Mouse (Mus musculus): ENCODE measurements at regions not wholly inside any gene's neighbourhood (a gene's known extent, or its start where the extent isn't known, plus 50 kb on each side); places are given as distances from the start of the nearest gene placed in this dataset.
A peak's percentile ranks its signal among the peaks of the same experiment; 100 is the strongest.

DNA sequence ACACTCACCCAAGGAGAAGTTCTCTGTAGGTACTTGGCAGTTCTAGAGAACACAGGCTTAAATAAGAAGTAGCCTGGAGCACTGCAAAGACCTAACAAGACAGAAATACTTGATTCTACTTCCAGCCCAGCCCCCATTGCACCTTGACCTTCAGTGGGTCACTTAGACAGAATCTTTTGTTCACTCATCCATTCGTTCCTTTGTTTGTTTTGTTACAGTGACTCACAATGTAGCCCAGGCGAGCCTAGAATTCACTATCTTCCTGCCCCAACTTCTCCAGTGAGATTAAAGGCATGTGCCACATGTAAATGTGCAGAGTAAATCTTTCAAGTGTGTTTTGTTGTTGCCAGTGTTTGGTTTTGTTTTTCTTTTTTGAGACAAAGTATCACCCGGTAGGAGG, 158.5 kb upstream of the Esrrg start:
- peaks cover 5 to 8% of the 10 kb centered on the region in 2 experiments; a peak in 2 of 4 replicates for H3K4me1 ChIP-seq (ENCODE audit: control insufficient read depth in 2 of 2, insufficient read depth in 2 of 2, low read length in 2 of 2, poor library complexity in 1 of 2)

DNA sequence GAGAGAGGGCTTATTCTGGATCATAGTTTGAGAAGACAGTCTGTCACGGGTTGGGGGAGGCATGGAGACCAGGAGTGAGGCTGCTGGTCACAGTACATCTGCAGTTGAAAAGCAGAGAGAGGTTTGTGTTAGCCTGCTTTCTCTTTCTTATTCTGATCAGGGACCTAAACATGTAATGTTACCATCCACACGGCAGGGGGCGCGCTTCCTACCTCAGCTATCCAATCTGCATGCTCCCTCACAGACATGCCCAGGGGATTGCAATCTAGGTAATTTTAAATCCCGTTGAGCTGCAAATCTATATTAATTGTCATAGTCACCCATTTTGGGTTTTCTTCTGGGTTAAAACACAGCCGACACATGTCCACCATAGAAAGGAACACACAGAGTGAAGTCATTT, 156.4 kb upstream of the Esrrg start:
- H3K36me3 ChIP-seq (ENCODE audit: control insufficient read depth, insufficient read depth, low read length, poor library complexity, severe bottlenecking), result no peaks in the 10 kb centered on the region
- in situ Hi-C loops (cut with MboI; ENCODE audit: low sequenced_read_pairs in 2 of 2, unreplicated experiment in 2 of 2), result loop anchor here in 1 of 2 experiments (10.0 kb wide), 1 partner anchor 533 kb away; no protein-coding TSS in a partner anchor
- H3K9me3 ChIP-seq (ENCODE audit: control insufficient read depth, insufficient read depth, low read depth, low read length), result no peaks in the 10 kb centered on the region
- H3K9ac ChIP-seq (ENCODE audit: insufficient read depth, low read depth, low read length, poor library complexity, severe bottlenecking), result no peak overlapping the region
- no peak overlapping the region for H3K27ac ChIP-seq (ENCODE audit: insufficient read depth, low read depth, low read length, poor library complexity, severe bottlenecking)
- H3K4me1 ChIP-seq (ENCODE audit: control insufficient read depth in 2 of 2, insufficient read depth in 2 of 2, low read length in 2 of 2, poor library complexity in 1 of 2), result peaks cover 5 to 8% of the 10 kb centered on the region in 2 experiments; a peak in 2 of 4 replicates
- DNase-seq (ENCODE audit: low read depth, low spot score), result peak; percentile 66
- H3K4me3 ChIP-seq (ENCODE audit: insufficient read depth in 1 of 2, low read depth in 1 of 2, low read length in 2 of 2, poor library complexity in 1 of 2, severe bottlenecking in 1 of 2), result no peak overlapping the region
- TF ChIP-seq MAFK (IDR thresholded peaks at IDR 0.05; ENCODE audit: insufficient read depth, low read depth, low read length) (no peak), HCFC1 (IDR thresholded peaks at IDR 0.05; ENCODE audit: borderline replicate concordance, insufficient read depth, low read length) (no peak), ZNF384 (IDR thresholded peaks at IDR 0.05; ENCODE audit: low read depth, low read length) (no peak), ZC3H11A (IDR thresholded peaks at IDR 0.05; ENCODE audit: borderline replicate concordance, low read depth, low read length) (no peak), CHD2 (IDR thresholded peaks at IDR 0.05; ENCODE audit: low read depth, low read length) (no peak)

More for the DNA sequence above, 158.5 kb upstream of the Esrrg start:
- Histone ChIP-seq H3K36me3 (ENCODE audit: control insufficient read depth, insufficient read depth, low read length, poor library complexity, severe bottlenecking) (no peaks in the 10 kb centered on the region), H3K9ac (ENCODE audit: insufficient read depth, low read depth, low read length, poor library complexity, severe bottlenecking) (no peak overlapping the region), H3K4me3 (ENCODE audit: insufficient read depth in 1 of 2, low read depth in 1 of 2, low read length in 2 of 2, poor library complexity in 1 of 2, severe bottlenecking in 1 of 2) (no peak overlapping the region), H3K27ac (ENCODE audit: insufficient read depth, low read depth, low read length, poor library complexity, severe bottlenecking) (no peak overlapping the region), H3K9me3 (ENCODE audit: control insufficient read depth, insufficient read depth, low read depth, low read length) (no peaks in the 10 kb centered on the region)
- TF ChIP-seq HCFC1 (IDR thresholded peaks at IDR 0.05; ENCODE audit: borderline replicate concordance, insufficient read depth, low read length) (no peak), ZNF384 (IDR thresholded peaks at IDR 0.05; ENCODE audit: low read depth, low read length) (0 out of 2 replicates have a peak, but pooled peaks have one; percentile 41)
- in situ Hi-C loops (cut with MboI; ENCODE audit: low sequenced_read_pairs in 2 of 2, unreplicated experiment in 2 of 2), result loop anchor here in 1 of 2 experiments (10.0 kb wide), 1 partner anchor 535 kb away; no protein-coding TSS in a partner anchor
- no peak for DNase-seq (ENCODE audit: low read depth, low spot score)

DNA sequence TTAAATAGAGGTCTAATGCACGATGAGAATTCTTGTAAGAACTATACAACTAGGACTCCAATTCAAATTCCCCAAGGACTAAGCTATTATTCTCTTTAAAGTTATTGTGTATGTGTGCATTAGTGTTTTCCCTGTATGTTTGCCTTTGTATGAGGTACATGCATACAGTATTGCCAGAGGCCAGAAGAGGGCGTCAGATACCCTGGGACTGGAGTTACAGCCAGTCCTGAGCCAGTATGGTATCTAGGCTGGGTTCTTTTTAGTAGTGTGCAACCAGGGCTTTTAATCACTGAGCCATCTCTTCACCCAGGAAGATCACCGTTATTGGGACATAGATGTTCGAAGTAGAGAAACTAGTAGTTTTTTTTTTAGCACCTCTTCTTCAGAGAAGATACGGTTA, 154.2 kb upstream of the Esrrg start:
- in situ Hi-C loops (cut with MboI; ENCODE audit: low sequenced_read_pairs in 2 of 2, unreplicated experiment in 2 of 2), result loop anchor here in 1 of 2 experiments (10.0 kb wide), 1 partner anchor 530 kb away; no protein-coding TSS in a partner anchor
- Histone ChIP-seq H3K4me1 (ENCODE audit: control insufficient read depth in 2 of 2, insufficient read depth in 2 of 2, low read length in 2 of 2, poor library complexity in 1 of 2) (peaks cover 5 to 8% of the 10 kb centered on the region in 2 experiments; a peak in 2 of 4 replicates), H3K36me3 (ENCODE audit: control insufficient read depth, insufficient read depth, low read length, poor library complexity, severe bottlenecking) (no peaks in the 10 kb centered on the region), H3K4me3 (ENCODE audit: insufficient read depth in 1 of 2, low read depth in 1 of 2, low read length in 2 of 2, poor library complexity in 1 of 2, severe bottlenecking in 1 of 2) (no peak overlapping the region), H3K27ac (ENCODE audit: insufficient read depth, low read depth, low read length, poor library complexity, severe bottlenecking) (no peak overlapping the region), H3K9ac (ENCODE audit: insufficient read depth, low read depth, low read length, poor library complexity, severe bottlenecking) (no peak overlapping the region), H3K9me3 (ENCODE audit: control insufficient read depth, insufficient read depth, low read depth, low read length) (no peaks in the 10 kb centered on the region)
- no peak for DNase-seq (ENCODE audit: low read depth, low spot score)
- TF ChIP-seq HCFC1 (IDR thresholded peaks at IDR 0.05; ENCODE audit: borderline replicate concordance, insufficient read depth, low read length), result no peak
- peak; percentile 29; the same call in 1 of the 2 replicates for TF ChIP-seq ZC3H11A (IDR thresholded peaks at IDR 0.05; ENCODE audit: borderline replicate concordance, low read depth, low read length)
- no peak for TF ChIP-seq MAFK (IDR thresholded peaks at IDR 0.05; ENCODE audit: insufficient read depth, low read depth, low read length)
- TF ChIP-seq CHD2 (IDR thresholded peaks at IDR 0.05; ENCODE audit: low read depth, low read length), result no peak

DNA sequence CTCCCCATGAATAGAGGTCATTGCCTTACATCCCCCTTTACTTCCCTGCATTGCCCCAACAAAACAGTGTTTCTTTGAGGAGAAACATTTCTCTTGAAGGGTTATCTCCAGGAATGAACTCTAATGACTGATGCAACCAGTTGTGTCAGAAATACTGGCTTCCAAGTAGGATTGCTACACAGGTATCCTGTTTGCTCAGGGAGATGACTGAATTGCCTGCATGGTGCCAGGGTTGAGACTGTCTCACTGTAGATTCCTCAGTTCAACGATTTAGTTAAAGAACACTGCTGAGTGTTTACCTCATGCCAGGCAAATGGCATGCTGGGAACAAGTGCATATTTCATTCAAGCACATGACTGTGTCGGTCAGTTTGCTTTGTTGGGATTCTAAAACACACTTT, 123.8 kb upstream of the Esrrg start:
- Histone ChIP-seq H3K9me3 (ENCODE audit: control insufficient read depth, insufficient read depth, low read depth, low read length) (no peaks in the 10 kb centered on the region), H3K36me3 (ENCODE audit: control insufficient read depth, insufficient read depth, low read length, poor library complexity, severe bottlenecking) (no peaks in the 10 kb centered on the region), H3K9ac (ENCODE audit: insufficient read depth, low read depth, low read length, poor library complexity, severe bottlenecking) (no peak overlapping the region), H3K4me1 (ENCODE audit: control insufficient read depth in 2 of 2, insufficient read depth in 2 of 2, low read length in 2 of 2, poor library complexity in 1 of 2) (no peaks in the 10 kb centered on the region), H3K4me3 (ENCODE audit: insufficient read depth in 1 of 2, low read depth in 1 of 2, low read length in 2 of 2, poor library complexity in 1 of 2, severe bottlenecking in 1 of 2) (no peak overlapping the region), H3K27ac (ENCODE audit: insufficient read depth, low read depth, low read length, poor library complexity, severe bottlenecking) (no peak overlapping the region)
- in situ Hi-C loops (cut with MboI; ENCODE audit: low sequenced_read_pairs in 2 of 2, unreplicated experiment in 2 of 2), result no loop called here
- DNase-seq (ENCODE audit: low read depth, low spot score), result no peak
- TF ChIP-seq HCFC1 (IDR thresholded peaks at IDR 0.05; ENCODE audit: borderline replicate concordance, insufficient read depth, low read length) (no peak), ZNF384 (IDR thresholded peaks at IDR 0.05; ENCODE audit: low read depth, low read length) (no peak), MAFK (IDR thresholded peaks at IDR 0.05; ENCODE audit: insufficient read depth, low read depth, low read length) (no peak), ZC3H11A (IDR thresholded peaks at IDR 0.05; ENCODE audit: borderline replicate concordance, low read depth, low read length) (no peak), CHD2 (IDR thresholded peaks at IDR 0.05; ENCODE audit: low read depth, low read length) (no peak)
